Mouse (Mus musculus): ENCODE results near the gene Larp4b.

GRCm38 (mm10) chr13:9106246-9106645, 12.6 kb downstream of the Larp4b start:
- TF ChIP-seq CTCF (IDR thresholded peaks at IDR 0.05; ENCODE audit: control insufficient read depth, insufficient read depth, low read length) = no peak
- TF ChIP-seq POLR2A (IDR thresholded peaks at IDR 0.05; ENCODE audit: borderline replicate concordance, control insufficient read depth, low read depth, low read length) = no peak
